Mouse (Mus musculus): ENCODE measurements around the gene Nmral1.
"Not testable (repeated sequence)": the region's sequence is repeated elsewhere in the genome, so short reads cannot be mapped to it uniquely, and the experiment has no call there.

Gene Nmral1

GRCm38 (mm10) chr16:4718753-4719518, at the start of gene Nmral1:
Nmral1 (minus strand) TSS chr16:4719356.
- peak; percentile 83 for DNase-seq (ENCODE audit: low spot score)

- no peak for DNase-seq (ENCODE audit: low spot score)
Measured at GRCm38 (mm10) chr16:4768719-4769118, 49.6 kb upstream of the Nmral1 start.

- DNase-seq (ENCODE audit: low spot score): peak; percentile 78
Measured at GRCm38 (mm10) chr16:4767012-4767790, 48.0 kb upstream of the Nmral1 start.

- DNase-seq (ENCODE audit: low spot score): no peak
Measured at GRCm38 (mm10) chr16:4765852-4766251, 46.7 kb upstream of the Nmral1 start.

GRCm38 (mm10) chr16:4763276-4763675, 44.1 kb upstream of the Nmral1 start:
- peak; percentile 74 for DNase-seq (ENCODE audit: low spot score)

GRCm38 (mm10) chr16:4762437-4762836, 43.3 kb upstream of the Nmral1 start:
- no peak for DNase-seq (ENCODE audit: low spot score)

- DNase-seq (ENCODE audit: low spot score): not testable (repeated sequence)
Measured at GRCm38 (mm10) chr16:4756660-4757335, 37.6 kb upstream of the Nmral1 start.

- DNase-seq (ENCODE audit: low spot score): no peak
Measured at GRCm38 (mm10) chr16:4754045-4754444, 34.9 kb upstream of the Nmral1 start.

- no peak for DNase-seq (ENCODE audit: low spot score)
Measured at GRCm38 (mm10) chr16:4752155-4752554, 33.0 kb upstream of the Nmral1 start.

GRCm38 (mm10) chr16:4742186-4742585, 23.0 kb upstream of the Nmral1 start:
- DNase-seq (ENCODE audit: low spot score): no peak

GRCm38 (mm10) chr16:4739994-4740393, 20.8 kb upstream of the Nmral1 start:
- no peak for DNase-seq (ENCODE audit: low spot score)

GRCm38 (mm10) chr16:4736262-4736661, 17.1 kb upstream of the Nmral1 start:
- DNase-seq (ENCODE audit: low spot score): no peak

GRCm38 (mm10) chr16:4730776-4731358, 11.7 kb upstream of the Nmral1 start:
- DNase-seq (ENCODE audit: low spot score): peak; percentile 49

GRCm38 (mm10) chr16:4727963-4728362, 8.8 kb upstream of the Nmral1 start:
- DNase-seq (ENCODE audit: low spot score): peak; percentile 31

- no peak for DNase-seq (ENCODE audit: low spot score)
Measured at GRCm38 (mm10) chr16:4727526-4727925, 8.4 kb upstream of the Nmral1 start.

- peak; percentile 36 for DNase-seq (ENCODE audit: low spot score)
Measured at GRCm38 (mm10) chr16:4726528-4727128, 7.5 kb upstream of the Nmral1 start.

GRCm38 (mm10) chr16:4725780-4726527, 6.8 kb upstream of the Nmral1 start, which contains the start of gene Hmox2:
Hmox2 (plus strand) TSS chr16:4726361.
- peak; percentile 91 for DNase-seq (ENCODE audit: low spot score)

GRCm38 (mm10) chr16:4725266-4725665, 6.1 kb upstream of the Nmral1 start:
- peak; percentile 74 for DNase-seq (ENCODE audit: low spot score)

GRCm38 (mm10) chr16:4722915-4723209, 3.7 kb upstream of the Nmral1 start:
- no peak for DNase-seq (ENCODE audit: low spot score)

- peak; percentile 75 for DNase-seq (ENCODE audit: low spot score)
Measured at GRCm38 (mm10) chr16:4722128-4722914, 3.2 kb upstream of the Nmral1 start.

Measured in adipocyte (in vitro differentiated cells).